Mouse (Mus musculus) right cerebral cortex, adult 2 months (tissue): Measurements from ENCODE around the gene Nfrkb.

Experiments
- DNase-seq, 2 experiments: peaks; one replicate each; pipeline ENCODE4 v3.0.0; 2021 to 2022; ENCODE audit warnings: low spot score in 2 of 2

The Nfrkb gene

GRCm38 (mm10) chr9:31385947-31386354, at the start of gene Nfrkb:
Nfrkb (plus strand) TSS chr9:31386192.
- DNase-seq = peak; percentile 91 to 94

GRCm38 (mm10) chr9:31344289-31344831, 41.6 kb upstream of the Nfrkb start:
- DNase-seq = peak in 1 of 2 experiments; percentile 8

GRCm38 (mm10) chr9:31346575-31347080, 39.4 kb upstream of the Nfrkb start:
- DNase-seq = no peak

- no peak for DNase-seq
These were observed 37.5 kb upstream of the Nfrkb start for GRCm38 (mm10) chr9:31348458-31348857.

- peak; percentile 71 to 82 for DNase-seq
These were observed 37.1 kb upstream of the Nfrkb start for GRCm38 (mm10) chr9:31348915-31349314.

- DNase-seq = no peak
These were observed 33.3 kb upstream of the Nfrkb start for GRCm38 (mm10) chr9:31352716-31353115.

GRCm38 (mm10) chr9:31353518-31353917, 32.5 kb upstream of the Nfrkb start:
- DNase-seq = no peak

GRCm38 (mm10) chr9:31354051-31354450, 31.9 kb upstream of the Nfrkb start:
- no peak for DNase-seq

GRCm38 (mm10) chr9:31363698-31364609, 22.0 kb upstream of the Nfrkb start:
- peak; percentile 46 to 51 for DNase-seq

GRCm38 (mm10) chr9:31365086-31365485, 20.9 kb upstream of the Nfrkb start:
- DNase-seq = no peak

GRCm38 (mm10) chr9:31371740-31372139, 14.3 kb upstream of the Nfrkb start:
- DNase-seq = no peak

GRCm38 (mm10) chr9:31376661-31377060, 9.3 kb upstream of the Nfrkb start:
- DNase-seq = no peak

GRCm38 (mm10) chr9:31384786-31385499, 1.0 kb upstream of the Nfrkb start:
- peak in 1 of 2 experiments; percentile 9 for DNase-seq

GRCm38 (mm10) chr9:31385500-31385869, 507 bp upstream of the Nfrkb start:
- peak in 1 of 2 experiments; percentile 8 for DNase-seq

- DNase-seq = peak in 1 of 2 experiments; percentile 31
These were observed 582 bp downstream of the Nfrkb start for GRCm38 (mm10) chr9:31386368-31387180.

GRCm38 (mm10) chr9:31387206-31387605, 1.2 kb downstream of the Nfrkb start:
- no peak for DNase-seq

GRCm38 (mm10) chr9:31400441-31400840, 14.4 kb downstream of the Nfrkb start:
- DNase-seq = peak; percentile 65 to 83

GRCm38 (mm10) chr9:31404311-31404710, 18.3 kb downstream of the Nfrkb start:
- no peak for DNase-seq

- DNase-seq = peak in 1 of 2 experiments; percentile 21
These were observed 19.2 kb downstream of the Nfrkb start for GRCm38 (mm10) chr9:31405217-31405616.

- no peak for DNase-seq
These were observed 26.2 kb downstream of the Nfrkb start for GRCm38 (mm10) chr9:31412165-31412564.

GRCm38 (mm10) chr9:31418821-31419220, 32.8 kb downstream of the Nfrkb start:
- no peak for DNase-seq
